Mouse (Mus musculus) E14TG2a.4 (cell line): ENCODE measurements around the gene Fahd2a.

Experiments used
- CTCF ChIP-seq: conservative IDR thresholded peaks from 2 replicates; pipeline ENCODE4 v1.5.1; 2014; ENCODE audit warnings: low read length
- NANOG ChIP-seq: IDR thresholded peaks from 2 replicates; pipeline ENCODE4 v1.6.1; 2014; ENCODE audit warnings: borderline replicate concordance, low read length, mixed read lengths
- POU5F1 ChIP-seq: IDR thresholded peaks from 2 replicates; pipeline ENCODE4 v1.6.1; 2014; ENCODE audit warnings: low read length, borderline replicate concordance

DNA sequence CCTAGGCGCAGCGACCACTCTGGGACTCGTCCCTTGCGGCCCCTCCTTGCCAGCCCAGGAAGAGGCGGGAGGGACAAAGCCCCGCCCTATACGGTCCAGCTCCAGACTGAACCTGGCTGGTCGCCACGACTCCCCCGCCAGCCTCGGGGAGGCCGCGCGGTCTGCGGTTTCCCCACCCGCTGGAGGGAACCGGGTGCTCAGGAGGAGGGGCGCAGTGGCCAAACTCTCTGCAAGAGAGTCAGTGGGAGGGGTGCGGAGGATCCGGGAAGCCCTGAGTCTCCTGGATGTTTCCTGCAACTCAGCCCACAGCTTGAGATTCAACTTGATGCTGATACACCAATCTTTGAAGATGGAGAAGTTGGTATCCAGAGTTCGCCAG, 38.2 kb upstream of the Fahd2a start:
- TF ChIP-seq CTCF, result no peak
- TF ChIP-seq POU5F1, result no peak
- TF ChIP-seq NANOG, result no peak
